Mouse (Mus musculus): ENCODE measurements around the gene Pigk. TPM values are rescaled to one million over a fixed set of nuclear protein-coding genes. Genes with fewer than 3 reads are reported as not detected.

The Pigk gene
- polyA plus RNA-seq, 1 experiment: 0.65 TPM

DNA sequence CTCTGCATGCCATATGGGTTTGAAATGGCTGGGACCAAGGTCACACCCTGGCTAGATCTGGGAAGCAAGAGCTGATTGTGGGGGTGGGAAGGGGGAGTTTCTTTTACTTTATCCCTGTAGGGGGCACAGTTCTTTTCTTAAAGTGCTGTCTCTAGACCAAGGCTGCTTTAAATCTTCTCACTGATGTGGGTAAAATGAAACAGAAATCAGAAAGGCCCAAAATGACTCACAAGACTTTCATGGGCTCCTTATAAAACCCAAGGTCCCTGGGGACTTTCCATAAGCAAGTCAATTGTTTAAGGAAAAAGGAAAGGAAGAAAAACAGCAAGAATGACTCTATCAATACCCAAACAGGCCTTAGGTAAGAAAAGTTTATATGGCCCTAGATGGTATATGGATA lies 172.8 kb downstream of the Pigk start:
- Histone ChIP-seq H3K27me3 (ENCODE audit: control insufficient read depth) (no peaks in the 10 kb centered on the region), H3K9me3 (ENCODE audit: control insufficient read depth, low read length) (no peaks in the 10 kb centered on the region)
- TF ChIP-seq TAL1 (IDR thresholded peaks at IDR 0.05; ENCODE audit: low read length) (no peak), GATA1 (IDR thresholded peaks at IDR 0.05; ENCODE audit: low read length) (no peak)

DNA sequence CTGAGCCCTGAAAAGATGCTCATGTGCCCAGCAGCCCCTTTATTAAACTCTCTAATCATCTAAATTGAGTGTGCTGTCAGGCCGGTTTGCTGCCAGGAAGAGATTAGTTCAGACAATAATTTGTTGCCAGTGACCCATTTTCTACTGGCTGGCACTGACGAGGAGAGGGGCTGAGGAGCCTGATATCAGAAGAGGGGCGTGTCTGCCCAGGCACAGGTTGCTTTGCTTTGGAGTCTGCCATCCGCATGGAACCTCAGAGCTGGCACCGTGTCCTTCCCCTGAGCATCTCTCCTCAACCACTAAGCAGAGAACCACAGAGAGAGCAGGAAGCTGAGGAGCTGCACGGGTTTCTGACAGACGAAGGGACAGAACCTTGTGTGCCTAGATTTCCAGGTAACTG lies 174.2 kb downstream of the Pigk start:
- H3K4me1 ChIP-seq (ENCODE audit: control insufficient read depth): peaks cover 4% of the 10 kb centered on the region; the same call in 1 of the 2 replicates
- no peaks in the 10 kb centered on the region for H3K9me3 ChIP-seq (ENCODE audit: control insufficient read depth, low read length)
- no peak overlapping the region for H3K4me3 ChIP-seq (replicated peaks)
- no peaks in the 10 kb centered on the region for H3K27me3 ChIP-seq (ENCODE audit: control insufficient read depth)
- TF ChIP-seq TAL1 (IDR thresholded peaks at IDR 0.05; ENCODE audit: low read length) (no peak), GATA1 (IDR thresholded peaks at IDR 0.05; ENCODE audit: low read length) (no peak)
- H3K36me3 ChIP-seq (ENCODE audit: control insufficient read depth): no peaks in the 10 kb centered on the region

More for the DNA sequence above, 172.8 kb downstream of the Pigk start:
- no peaks in the 10 kb centered on the region for H3K36me3 ChIP-seq (ENCODE audit: control insufficient read depth)
- H3K4me3 ChIP-seq (replicated peaks): no peak overlapping the region
- peaks cover 4% of the 10 kb centered on the region; the same call in 1 of the 2 replicates for H3K4me1 ChIP-seq (ENCODE audit: control insufficient read depth)

DNA sequence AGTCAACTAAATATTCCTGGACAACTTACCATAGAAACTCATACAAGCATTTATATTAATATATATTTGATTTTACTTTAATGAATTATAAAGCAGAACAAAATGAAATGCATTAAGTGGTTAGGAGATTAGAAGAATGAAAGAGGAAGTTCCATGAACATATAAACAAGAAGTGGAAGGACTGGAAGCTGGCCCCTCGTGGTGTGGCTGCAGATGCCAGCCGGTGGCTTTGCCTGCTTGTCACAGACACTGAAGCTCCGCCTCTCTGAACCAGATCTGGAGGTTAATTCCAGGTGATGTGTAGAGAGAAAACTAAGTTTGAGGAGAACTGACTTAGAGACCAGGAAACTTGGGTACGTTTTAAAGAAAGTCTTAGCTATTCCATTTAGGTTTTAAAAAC lies 181.0 kb downstream of the Pigk start:
- H3K4me1 ChIP-seq (ENCODE audit: control insufficient read depth): no peaks in the 10 kb centered on the region
- H3K4me3 ChIP-seq (replicated peaks): no peak overlapping the region
- H3K36me3 ChIP-seq (ENCODE audit: control insufficient read depth): no peaks in the 10 kb centered on the region
- TF ChIP-seq TAL1 (IDR thresholded peaks at IDR 0.05; ENCODE audit: low read length) (no peak), GATA1 (IDR thresholded peaks at IDR 0.05; ENCODE audit: low read length) (no peak)
- H3K9me3 ChIP-seq (ENCODE audit: control insufficient read depth, low read length): no peaks in the 10 kb centered on the region
- no peaks in the 10 kb centered on the region for H3K27me3 ChIP-seq (ENCODE audit: control insufficient read depth)

DNA sequence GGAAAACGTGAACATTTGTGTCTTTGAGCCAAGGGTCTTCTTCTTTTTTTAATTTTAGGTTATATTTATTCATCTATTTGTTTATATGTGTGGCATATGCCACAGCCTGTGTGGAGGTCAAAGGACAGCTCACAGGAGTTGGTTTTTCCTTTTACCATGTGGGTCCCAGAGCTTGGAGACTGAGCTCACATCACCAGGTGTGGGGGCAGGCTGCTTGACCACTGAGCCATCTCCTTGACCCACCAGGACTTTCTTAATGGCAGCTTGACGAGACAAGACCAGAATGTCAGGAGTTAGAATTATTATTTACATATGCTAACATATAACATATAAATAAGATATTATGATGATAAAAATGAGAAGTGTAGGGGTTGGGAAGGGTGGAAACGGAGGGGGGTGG lies 182.2 kb downstream of the Pigk start:
- H3K27me3 ChIP-seq (ENCODE audit: control insufficient read depth): no peaks in the 10 kb centered on the region

DNA sequence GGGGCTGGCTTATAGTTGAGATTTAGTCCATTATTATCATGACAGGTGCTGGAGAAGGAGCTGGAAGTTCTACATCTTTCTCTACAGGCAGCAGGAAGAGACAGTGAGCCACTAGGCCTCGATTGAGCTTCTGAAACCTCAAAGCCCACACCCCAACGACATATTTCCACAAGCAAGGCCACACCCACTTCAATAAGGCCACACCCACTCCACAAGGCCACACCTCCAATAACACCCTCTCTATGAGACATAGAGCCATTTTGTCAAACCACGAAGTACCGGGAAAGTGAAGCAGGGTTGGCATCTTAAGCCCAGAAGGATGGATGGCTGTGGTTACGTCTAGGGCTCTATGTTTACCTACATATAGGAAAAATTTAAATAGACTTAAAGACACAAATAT lies 183.3 kb downstream of the Pigk start:
- Histone ChIP-seq H3K4me3 (replicated peaks) (no peak overlapping the region), H3K36me3 (ENCODE audit: control insufficient read depth) (no peaks in the 10 kb centered on the region), H3K27me3 (ENCODE audit: control insufficient read depth) (no peaks in the 10 kb centered on the region), H3K9me3 (ENCODE audit: control insufficient read depth, low read length) (no peaks in the 10 kb centered on the region), H3K4me1 (ENCODE audit: control insufficient read depth) (no peaks in the 10 kb centered on the region)
- TF ChIP-seq TAL1 (IDR thresholded peaks at IDR 0.05; ENCODE audit: low read length): no peak
- TF ChIP-seq GATA1 (IDR thresholded peaks at IDR 0.05; ENCODE audit: low read length): no peak

More for the DNA sequence above, 182.2 kb downstream of the Pigk start:
- Histone ChIP-seq H3K36me3 (ENCODE audit: control insufficient read depth) (no peaks in the 10 kb centered on the region), H3K9me3 (ENCODE audit: control insufficient read depth, low read length) (no peaks in the 10 kb centered on the region), H3K4me1 (ENCODE audit: control insufficient read depth) (no peaks in the 10 kb centered on the region), H3K4me3 (replicated peaks) (no peak overlapping the region)
- TF ChIP-seq TAL1 (IDR thresholded peaks at IDR 0.05; ENCODE audit: low read length) (no peak), GATA1 (IDR thresholded peaks at IDR 0.05; ENCODE audit: low read length) (no peak)

DNA sequence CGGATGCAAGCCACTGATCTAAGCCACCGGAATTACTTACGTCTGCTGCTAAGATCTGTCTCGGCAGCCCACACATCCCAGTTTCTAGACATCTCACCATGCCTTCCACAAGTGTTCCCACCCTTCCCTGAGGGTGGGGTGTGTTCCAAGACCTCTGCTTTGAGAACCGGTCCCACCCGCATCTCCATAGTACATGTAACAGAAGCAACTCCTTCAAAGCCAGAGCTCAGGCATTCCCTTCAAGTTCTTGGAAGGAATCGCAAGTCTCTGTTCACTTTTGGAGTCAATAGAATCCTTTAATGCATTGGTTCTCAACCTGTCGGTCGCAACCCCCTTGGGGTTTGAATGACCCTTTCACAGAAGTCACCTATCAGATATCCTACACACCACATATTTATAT lies 185.0 kb downstream of the Pigk start:
- H3K36me3 ChIP-seq (ENCODE audit: control insufficient read depth): no peaks in the 10 kb centered on the region
- TF ChIP-seq GATA1 (IDR thresholded peaks at IDR 0.05; ENCODE audit: low read length): no peak
- no peak for TF ChIP-seq TAL1 (IDR thresholded peaks at IDR 0.05; ENCODE audit: low read length)
- no peaks in the 10 kb centered on the region for H3K27me3 ChIP-seq (ENCODE audit: control insufficient read depth)
- no peak overlapping the region for H3K4me3 ChIP-seq (replicated peaks)
- no peaks in the 10 kb centered on the region for H3K9me3 ChIP-seq (ENCODE audit: control insufficient read depth, low read length)
- no peaks in the 10 kb centered on the region for H3K4me1 ChIP-seq (ENCODE audit: control insufficient read depth)

DNA sequence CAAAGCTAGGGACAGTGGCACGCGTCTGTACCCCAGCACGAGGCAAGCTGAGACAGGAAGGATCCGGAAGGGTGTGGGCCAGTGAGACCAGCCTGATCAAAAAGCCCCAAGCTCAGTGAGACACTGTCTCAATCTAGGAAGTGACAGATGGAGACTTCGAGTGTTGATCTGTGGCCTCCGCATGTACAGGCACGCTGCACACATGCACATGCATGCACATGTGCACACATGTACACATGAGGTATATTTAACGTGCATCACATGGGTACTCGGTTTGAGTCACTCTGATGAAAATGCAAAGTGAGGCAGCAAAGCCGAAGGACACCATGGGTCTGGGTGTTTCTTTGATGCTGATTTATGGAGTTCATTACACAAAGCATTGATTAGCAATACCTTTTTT lies 191.1 kb downstream of the Pigk start:
- Histone ChIP-seq H3K9me3 (ENCODE audit: control insufficient read depth, low read length) (no peaks in the 10 kb centered on the region), H3K4me3 (replicated peaks) (no peak overlapping the region), H3K27me3 (ENCODE audit: control insufficient read depth) (no peaks in the 10 kb centered on the region), H3K36me3 (ENCODE audit: control insufficient read depth) (no peaks in the 10 kb centered on the region), H3K4me1 (ENCODE audit: control insufficient read depth) (no peaks in the 10 kb centered on the region)
- TF ChIP-seq GATA1 (IDR thresholded peaks at IDR 0.05; ENCODE audit: low read length) (no peak), TAL1 (IDR thresholded peaks at IDR 0.05; ENCODE audit: low read length) (no peak)

DNA sequence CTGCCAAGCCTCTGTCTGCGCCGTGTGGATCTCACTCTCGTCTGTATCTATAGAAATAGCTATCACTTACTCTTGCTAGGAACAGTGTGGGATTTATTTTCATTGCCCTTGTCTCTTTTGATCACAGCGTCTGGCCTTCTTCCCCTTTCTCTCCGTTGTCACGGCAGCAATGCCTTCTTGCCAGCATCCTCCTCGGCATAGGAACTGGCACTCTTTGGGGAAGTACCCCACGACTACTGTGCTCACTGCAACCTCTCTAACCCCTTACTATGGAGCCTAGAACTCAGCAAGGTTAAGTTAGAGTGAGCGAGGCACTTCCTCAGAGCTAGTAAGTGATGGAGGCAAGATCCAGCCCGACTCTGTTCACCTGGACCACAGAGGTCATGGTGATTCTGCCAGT lies 191.9 kb downstream of the Pigk start:
- H3K4me3 ChIP-seq (replicated peaks): no peak overlapping the region
- H3K36me3 ChIP-seq (ENCODE audit: control insufficient read depth): no peaks in the 10 kb centered on the region
- TF ChIP-seq GATA1 (IDR thresholded peaks at IDR 0.05; ENCODE audit: low read length) (no peak), TAL1 (IDR thresholded peaks at IDR 0.05; ENCODE audit: low read length) (no peak)
- no peaks in the 10 kb centered on the region for H3K9me3 ChIP-seq (ENCODE audit: control insufficient read depth, low read length)
- no peaks in the 10 kb centered on the region for H3K4me1 ChIP-seq (ENCODE audit: control insufficient read depth)
- no peaks in the 10 kb centered on the region for H3K27me3 ChIP-seq (ENCODE audit: control insufficient read depth)

DNA sequence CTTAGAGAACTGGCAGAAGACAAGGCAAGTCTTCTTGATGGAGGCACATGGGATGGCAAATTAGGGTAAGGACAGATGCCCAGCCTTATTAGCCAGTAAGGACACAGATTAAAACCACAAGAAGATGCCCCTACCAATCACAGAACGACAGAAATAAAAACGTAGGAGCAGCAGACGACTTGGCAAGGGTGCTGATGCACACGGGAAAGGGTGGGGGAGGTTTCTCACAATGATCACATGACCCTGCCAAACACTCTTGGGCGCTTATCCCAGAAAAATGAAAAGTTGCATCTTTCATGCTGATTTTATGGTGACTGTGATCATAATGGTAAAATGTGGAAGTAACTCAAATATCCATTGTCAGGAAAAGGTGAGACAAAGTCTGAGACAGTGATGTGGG lies 193.2 kb downstream of the Pigk start:
- Histone ChIP-seq H3K27me3 (ENCODE audit: control insufficient read depth) (no peaks in the 10 kb centered on the region), H3K4me3 (replicated peaks) (no peak overlapping the region), H3K4me1 (ENCODE audit: control insufficient read depth) (no peaks in the 10 kb centered on the region), H3K9me3 (ENCODE audit: control insufficient read depth, low read length) (no peaks in the 10 kb centered on the region), H3K36me3 (ENCODE audit: control insufficient read depth) (no peaks in the 10 kb centered on the region)
- TF ChIP-seq GATA1 (IDR thresholded peaks at IDR 0.05; ENCODE audit: low read length) (no peak), TAL1 (IDR thresholded peaks at IDR 0.05; ENCODE audit: low read length) (no peak)

DNA sequence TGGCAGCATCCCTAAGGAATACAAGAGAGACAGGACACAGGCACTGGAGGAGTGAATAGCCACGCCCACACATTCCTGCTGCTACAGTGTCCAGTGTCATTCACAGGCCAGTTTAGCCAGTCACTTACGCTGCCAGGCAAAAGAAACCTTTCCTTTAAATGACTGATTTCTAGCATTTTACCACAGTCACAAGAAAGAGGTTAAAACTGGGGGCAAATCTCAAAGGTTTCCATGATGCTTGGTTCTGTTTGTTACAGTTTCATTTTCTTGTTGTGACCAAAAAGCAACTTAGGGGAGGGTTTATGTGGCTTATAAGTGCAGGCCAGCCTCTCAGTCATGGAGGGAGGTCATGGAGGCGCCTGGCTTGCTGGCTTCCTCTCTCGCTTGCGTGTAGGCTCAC lies 193.8 kb downstream of the Pigk start:
- TF ChIP-seq GATA1 (IDR thresholded peaks at IDR 0.05; ENCODE audit: low read length) (no peak), TAL1 (IDR thresholded peaks at IDR 0.05; ENCODE audit: low read length) (no peak)
- Histone ChIP-seq H3K9me3 (ENCODE audit: control insufficient read depth, low read length) (no peaks in the 10 kb centered on the region), H3K4me3 (replicated peaks) (no peak overlapping the region), H3K27me3 (ENCODE audit: control insufficient read depth) (no peaks in the 10 kb centered on the region), H3K36me3 (ENCODE audit: control insufficient read depth) (no peaks in the 10 kb centered on the region), H3K4me1 (ENCODE audit: control insufficient read depth) (no peaks in the 10 kb centered on the region)

Measured in erythroblast, embryonic 14.5 days (primary cell).